Mouse (Mus musculus) splenic B cell, adult 2 months (primary cell): ENCODE measurements around the gene Cdkn2aipnl.

Experiments used
- DNase-seq: peaks from one replicate; pipeline ENCODE4 v3.0.0-alpha.2; 2011; ENCODE audit warnings: low read depth, low spot score
- H3K27me3 ChIP-seq: 2 replicates; pipeline ENCODE4 v1.6.1; 2012; ENCODE audit warnings: mild to moderate bottlenecking, low read length, moderate library complexity, mixed read lengths; ENCODE audit not compliant: control insufficient read depth, poor library complexity, insufficient read depth, severe bottlenecking
- H3K36me3 ChIP-seq: 2 replicates; pipeline ENCODE4 v1.6.1; 2012; ENCODE audit warnings: mild to moderate bottlenecking, low read length, moderate library complexity, mixed read lengths; ENCODE audit not compliant: control insufficient read depth, poor library complexity, insufficient read depth, severe bottlenecking

Gene Cdkn2aipnl

GRCm38 (mm10) chr11:51961761-51962160 is 5.7 kb upstream of the Cdkn2aipnl start:
- no peak for DNase-seq
- H3K27me3 ChIP-seq, result no peaks in the 10 kb centered on the region; the same call in 1 of the 2 replicates
- no peaks in the 10 kb centered on the region for H3K36me3 ChIP-seq

- no peak for DNase-seq
- Histone ChIP-seq H3K36me3 (no peaks in the 10 kb centered on the region), H3K27me3 (no peaks in the 10 kb centered on the region; the same call in 1 of the 2 replicates)
These were observed 5.2 kb upstream of the Cdkn2aipnl start for GRCm38 (mm10) chr11:51962277-51962676.

GRCm38 (mm10) chr11:51966651-51967050 is 810 bp upstream of the Cdkn2aipnl start:
- no peaks in the 10 kb centered on the region for H3K27me3 ChIP-seq
- no peak for DNase-seq
- H3K36me3 ChIP-seq, result peaks cover under 1% of the 10 kb centered on the region; the same call in 1 of the 2 replicates

- DNase-seq, result peak; percentile 25
- H3K27me3 ChIP-seq, result no peaks in the 10 kb centered on the region
- peaks cover 9% of the 10 kb centered on the region for H3K36me3 ChIP-seq
These were observed 1.4 kb downstream of the Cdkn2aipnl start for GRCm38 (mm10) chr11:51968896-51969295.

- Histone ChIP-seq H3K27me3 (no peaks in the 10 kb centered on the region), H3K36me3 (peaks cover 12% of the 10 kb centered on the region)
- peak; percentile 33 for DNase-seq
These were observed 2.0 kb downstream of the Cdkn2aipnl start for GRCm38 (mm10) chr11:51969511-51969910.

- DNase-seq, result no peak
- Histone ChIP-seq H3K27me3 (no peaks in the 10 kb centered on the region), H3K36me3 (peaks cover 16% of the 10 kb centered on the region)
These were observed 4.2 kb downstream of the Cdkn2aipnl start for GRCm38 (mm10) chr11:51971644-51972043.

GRCm38 (mm10) chr11:51999611-52000289 is 32.3 kb downstream of the Cdkn2aipnl start:
- Histone ChIP-seq H3K36me3 (peaks cover 3% of the 10 kb centered on the region; the same call in 1 of the 2 replicates), H3K27me3 (no peaks in the 10 kb centered on the region)
- peak; percentile 67 for DNase-seq

- peak; percentile 99 for DNase-seq
- Histone ChIP-seq H3K36me3 (peaks cover 3% of the 10 kb centered on the region; the same call in 1 of the 2 replicates), H3K27me3 (no peaks in the 10 kb centered on the region)
These were observed 33.0 kb downstream of the Cdkn2aipnl start, which contains the start of gene Ube2b for GRCm38 (mm10) chr11:52000290-52000962. TSS of gene Ube2b (minus strand) at chr11:52000762.

- Histone ChIP-seq H3K27me3 (no peaks in the 10 kb centered on the region), H3K36me3 (peaks cover 3% of the 10 kb centered on the region; the same call in 1 of the 2 replicates)
- no peak for DNase-seq
These were observed 33.9 kb downstream of the Cdkn2aipnl start for GRCm38 (mm10) chr11:52001341-52001740.

GRCm38 (mm10) chr11:52001861-52002260 is 34.4 kb downstream of the Cdkn2aipnl start:
- no peak for DNase-seq
- H3K27me3 ChIP-seq, result no peaks in the 10 kb centered on the region
- H3K36me3 ChIP-seq, result peaks cover 3% of the 10 kb centered on the region; the same call in 1 of the 2 replicates

- no peak for DNase-seq
- no peaks in the 10 kb centered on the region for H3K27me3 ChIP-seq
- no peaks in the 10 kb centered on the region for H3K36me3 ChIP-seq
These were observed 35.5 kb downstream of the Cdkn2aipnl start for GRCm38 (mm10) chr11:52002842-52003504.

GRCm38 (mm10) chr11:52003505-52003771 is 36.0 kb downstream of the Cdkn2aipnl start:
- Histone ChIP-seq H3K36me3 (no peaks in the 10 kb centered on the region), H3K27me3 (no peaks in the 10 kb centered on the region)
- no peak for DNase-seq

GRCm38 (mm10) chr11:52003772-52004528 is 36.5 kb downstream of the Cdkn2aipnl start, which contains the start of gene Cdkl3:
TSS of gene Cdkl3 (plus strand) at chr11:52004221.
- no peaks in the 10 kb centered on the region for H3K27me3 ChIP-seq
- H3K36me3 ChIP-seq, result no peaks in the 10 kb centered on the region
- peak; percentile 97 for DNase-seq

- Histone ChIP-seq H3K27me3 (no peaks in the 10 kb centered on the region), H3K36me3 (no peaks in the 10 kb centered on the region)
- no peak for DNase-seq
These were observed 38.1 kb downstream of the Cdkn2aipnl start for GRCm38 (mm10) chr11:52005586-52005985.
